Mouse (Mus musculus): ENCODE data around the gene Dpysl4. TPM values are rescaled to one million over a fixed set of nuclear protein-coding genes. Genes with fewer than 3 reads are reported as not detected.

Gene Dpysl4
- total and polyA plus RNA-seq, 3 experiments: not detected

- DNase-seq (ENCODE audit: extremely low read depth): no peak
- in situ Hi-C loops (cut with MboI; ENCODE audit: low pct_ligation_motif_present, low pct_unique_long_range_greater_than_20kb, low sequenced_read_pairs): no loop called here
- H3K4me3 ChIP-seq (replicated peaks in 1 of 3; ENCODE audit: low read depth in 2 of 3, low read length in 2 of 3, poor library complexity in 1 of 3): no peak overlapping the region
- peaks cover 96% of the 10 kb centered on the region for H3K27me3 ChIP-seq (replicated peaks)
- H3K36me3 ChIP-seq (replicated peaks in 1 of 2; ENCODE audit: control insufficient read depth in 1 of 2, insufficient read depth in 1 of 2, low read length in 1 of 2): no peaks in the 10 kb centered on the region
- TF ChIP-seq ZC3H11A (IDR thresholded peaks at IDR 0.05; ENCODE audit: low read depth, low read length) (no peak), BHLHE40 (IDR thresholded peaks at IDR 0.05; ENCODE audit: low read depth, low read length) (no peak), CTCF (conservative IDR thresholded peaks at IDR 0.05 in 1 of 2, IDR thresholded peaks at IDR 0.05 in 1 of 2; ENCODE audit: low read depth in 2 of 2, low read length in 2 of 2) (no peak), HCFC1 (IDR thresholded peaks at IDR 0.05; ENCODE audit: low read depth, low read length) (no peak), JUND (conservative IDR thresholded peaks at IDR 0.05; ENCODE audit: low read depth, low read length) (no peak), ZNF384 (IDR thresholded peaks at IDR 0.05; ENCODE audit: low read depth, low read length) (no peak), CHD1 (IDR thresholded peaks at IDR 0.05; ENCODE audit: low read depth, low read length) (no peak), ZMIZ1 (IDR thresholded peaks at IDR 0.05; ENCODE audit: low read depth, low read length) (no peak), MAZ (IDR thresholded peaks at IDR 0.05; ENCODE audit: low read depth, low read length) (no peak), E2F4 (IDR thresholded peaks at IDR 0.05; ENCODE audit: insufficient replicate concordance, low read depth, low read length) (no peak), JUN (IDR thresholded peaks at IDR 0.05; ENCODE audit: insufficient read depth, low read depth, low read length) (no peak), MAX (IDR thresholded peaks at IDR 0.05; ENCODE audit: low read length) (no peak), MEF2A (IDR thresholded peaks at IDR 0.05; ENCODE audit: borderline replicate concordance, low read depth, low read length) (no peak), PAX5 (IDR thresholded peaks at IDR 0.05; ENCODE audit: low read length) (no peak), POLR2AphosphoS2 (IDR thresholded peaks at IDR 0.05; ENCODE audit: low read depth, low read length) (no peak), ZKSCAN1 (IDR thresholded peaks at IDR 0.05; ENCODE audit: borderline replicate concordance, low read depth, low read length) (no peak)
- H3K79me2 ChIP-seq (replicated peaks; ENCODE audit: control insufficient read depth, extremely low read depth, insufficient read depth, poor library complexity, severe bottlenecking): no peaks in the 10 kb centered on the region
- no peaks in the 10 kb centered on the region for H3K9me3 ChIP-seq (replicated peaks; ENCODE audit: low read length)
- H3K4me2 ChIP-seq (ENCODE audit: insufficient read depth, low read depth, poor library complexity, severe bottlenecking): no peak overlapping the region
- H3K9ac ChIP-seq (ENCODE audit: insufficient read depth, low read depth): no peak overlapping the region
- no peak overlapping the region for H3K27ac ChIP-seq (ENCODE audit: insufficient read depth, low read depth)
- H3K4me1 ChIP-seq (ENCODE audit: control insufficient read depth in 1 of 2, insufficient read depth in 2 of 2): no peaks in the 10 kb centered on the region
- dilution Hi-C loops (cut with MboI; ENCODE audit: extremely low pct_ligation_motif_present, extremely low pct_unique_long_range_greater_than_20kb, low sequenced_read_pairs): no loop called here
Measured at GRCm38 (mm10) chr7:139094761-139095160, 9.0 kb downstream of the Dpysl4 start.

- Histone ChIP-seq H3K79me2 (replicated peaks; ENCODE audit: control insufficient read depth, extremely low read depth, insufficient read depth, poor library complexity, severe bottlenecking) (no peaks in the 10 kb centered on the region), H3K27me3 (replicated peaks) (peaks cover 96% of the 10 kb centered on the region), H3K4me1 (ENCODE audit: control insufficient read depth in 1 of 2, insufficient read depth in 2 of 2) (no peaks in the 10 kb centered on the region), H3K27ac (ENCODE audit: insufficient read depth, low read depth) (no peak overlapping the region), H3K4me3 (replicated peaks in 1 of 3; ENCODE audit: low read depth in 2 of 3, low read length in 2 of 3, poor library complexity in 1 of 3) (no peak overlapping the region), H3K9me3 (replicated peaks; ENCODE audit: low read length) (no peaks in the 10 kb centered on the region), H3K36me3 (replicated peaks in 1 of 2; ENCODE audit: control insufficient read depth in 1 of 2, insufficient read depth in 1 of 2, low read length in 1 of 2) (no peaks in the 10 kb centered on the region), H3K4me2 (ENCODE audit: insufficient read depth, low read depth, poor library complexity, severe bottlenecking) (no peak overlapping the region), H3K9ac (ENCODE audit: insufficient read depth, low read depth) (no peak overlapping the region)
- no peak for DNase-seq (ENCODE audit: extremely low read depth)
- dilution Hi-C loops (cut with MboI; ENCODE audit: extremely low pct_ligation_motif_present, extremely low pct_unique_long_range_greater_than_20kb, low sequenced_read_pairs): no loop called here
- in situ Hi-C loops (cut with MboI; ENCODE audit: low pct_ligation_motif_present, low pct_unique_long_range_greater_than_20kb, low sequenced_read_pairs): no loop called here
- TF ChIP-seq ZNF384 (IDR thresholded peaks at IDR 0.05; ENCODE audit: low read depth, low read length): no peak
- no peak for TF ChIP-seq MAFK (IDR thresholded peaks at IDR 0.05; ENCODE audit: insufficient replicate concordance, low read length)
- TF ChIP-seq TBP (conservative IDR thresholded peaks at IDR 0.05; ENCODE audit: low read depth, low read length): no peak
- no peak for TF ChIP-seq BHLHE40 (IDR thresholded peaks at IDR 0.05; ENCODE audit: low read depth, low read length)
- TF ChIP-seq JUND (conservative IDR thresholded peaks at IDR 0.05; ENCODE audit: low read depth, low read length): no peak
- TF ChIP-seq RAD21 (IDR thresholded peaks at IDR 0.05; ENCODE audit: low read depth, low read length): no peak
- no peak for TF ChIP-seq CTCF (conservative IDR thresholded peaks at IDR 0.05 in 1 of 2, IDR thresholded peaks at IDR 0.05 in 1 of 2; ENCODE audit: low read depth in 2 of 2, low read length in 2 of 2)
- no peak for TF ChIP-seq EP300 (IDR thresholded peaks at IDR 0.05; ENCODE audit: low read length)
- no peak for TF ChIP-seq SMC3 (IDR thresholded peaks at IDR 0.05; ENCODE audit: low read depth, low read length)
- no peak for TF ChIP-seq ETS1 (conservative IDR thresholded peaks at IDR 0.05; ENCODE audit: low read depth, low read length)
- TF ChIP-seq KAT2A (IDR thresholded peaks at IDR 0.05; ENCODE audit: insufficient replicate concordance, low read length): no peak
- no peak for TF ChIP-seq USF1 (IDR thresholded peaks at IDR 0.05; ENCODE audit: low read depth, low read length)
- TF ChIP-seq HCFC1 (IDR thresholded peaks at IDR 0.05; ENCODE audit: low read depth, low read length): no peak
- no peak for TF ChIP-seq POLR2AphosphoS2 (IDR thresholded peaks at IDR 0.05; ENCODE audit: low read depth, low read length)
- no peak for TF ChIP-seq SIN3A (IDR thresholded peaks at IDR 0.05; ENCODE audit: low read length)
- no peak for TF ChIP-seq JUN (IDR thresholded peaks at IDR 0.05; ENCODE audit: insufficient read depth, low read depth, low read length)
Measured at GRCm38 (mm10) chr7:139095282-139095681, 9.5 kb downstream of the Dpysl4 start.

Measured in CH12.LX (cell line).